Mouse (Mus musculus) liver, adult 2 months (tissue): Measurements from ENCODE around the gene H2al1g. TPM values are rescaled to one million over a fixed set of nuclear protein-coding genes. Genes with fewer than 3 reads are reported as not detected.
"Not testable (repeated sequence)": the region's sequence is repeated elsewhere in the genome, so short reads cannot be mapped to it uniquely, and the experiment has no call there.

ENCODE experiments used
- DNase-seq: peaks from one replicate; pipeline ENCODE4 v3.0.0-alpha.2; 2011; ENCODE audit warnings: low read depth, low spot score; ENCODE audit errors: extremely low read depth
- H3K27ac ChIP-seq: fragments of 200-500 bp; replicated peaks from 2 replicates; pipeline ENCODE4 v1.5.1; 2012; ENCODE audit warnings: low read depth, mild to moderate bottlenecking, control low read depth, inconsistent platforms, low read length; ENCODE audit not compliant: insufficient read depth
- H3K27me3 ChIP-seq: fragments of 200-500 bp; 2 replicates; pipeline ENCODE4 v1.6.1; 2012; ENCODE audit warnings: mild to moderate bottlenecking, moderate library complexity, low read length, inconsistent platforms; ENCODE audit not compliant: control insufficient read depth, insufficient read depth
- H3K36me3 ChIP-seq: fragments of 200-500 bp; 2 replicates; pipeline ENCODE4 v1.6.1; 2012; ENCODE audit warnings: low read length, inconsistent platforms; ENCODE audit not compliant: control insufficient read depth, insufficient read depth
- H3K4me1 ChIP-seq: fragments of 200-500 bp; 2 replicates; pipeline ENCODE4 v1.6.1; 2011; ENCODE audit warnings: low read length; ENCODE audit not compliant: control insufficient read depth, insufficient read depth
- H3K4me3 ChIP-seq: fragments of 200-500 bp; 2 replicates; pipeline ENCODE4 v1.5.1; 2011; ENCODE audit warnings: low read depth, mild to moderate bottlenecking, control low read depth, low read length, moderate library complexity; ENCODE audit not compliant: insufficient read depth
- H3K79me2 ChIP-seq: fragments of 200-500 bp; 2 replicates; pipeline ENCODE4 v1.6.1; 2012; ENCODE audit warnings: inconsistent platforms, mild to moderate bottlenecking, low read length, moderate library complexity; ENCODE audit not compliant: control insufficient read depth, insufficient read depth
- H3K9ac ChIP-seq: fragments of 200-500 bp; 2 replicates; pipeline ENCODE4 v1.6.1; 2012; ENCODE audit warnings: low read depth, mild to moderate bottlenecking, control low read depth, inconsistent platforms, low read length
- CTCF ChIP-seq: fragments of 200-500 bp; IDR thresholded peaks from 2 replicates; pipeline ENCODE4 v1.5.1; 2011; ENCODE audit warnings: low read depth, low read length, control low read depth
- POLR2A ChIP-seq: fragments of 200-500 bp; IDR thresholded peaks from 2 replicates; pipeline ENCODE4 v1.6.1; 2011; ENCODE audit warnings: low read length, control low read depth; ENCODE audit not compliant: insufficient read depth; ENCODE audit errors: extremely low read depth
- WGBS: fragments of 180-500 bp; shearing (Covaris S2); methylation state at CpG from one replicate; pipeline ENCODE4 v1.1.7; 2018; 5-methylcytosine and 5-hydroxymethylcytosine counted together
- polyA plus RNA-seq: library from polyadenylated mRNA; depleted of rRNA; stranded (reverse); fragments of >200 nt; gene quantifications from 2 replicates; pipeline ENCODE4 v1.2.3, GENCODE M21; 2012
- total RNA-seq: library from RNA; depleted of rRNA; stranded (reverse); fragments of >200 nt; gene quantifications from 2 replicates; pipeline ENCODE4 v1.2.3, GENCODE M21; 2014

The H2al1g gene
- total and polyA plus RNA-seq, 2 experiments: not detected

- Histone ChIP-seq H3K9ac (no peak overlapping the region), H3K36me3 (no peaks in the 10 kb centered on the region), H3K79me2 (no peaks in the 10 kb centered on the region), H3K4me1 (no peaks in the 10 kb centered on the region), H3K27me3 (no peaks in the 10 kb centered on the region), H3K27ac (no peak overlapping the region), H3K4me3 (no peak overlapping the region)
- no peak for TF ChIP-seq CTCF
- TF ChIP-seq POLR2A: no peak
- WGBS: 67% methylated on average over 4 of the region's 4 CpGs
- no peak for DNase-seq
Observed at GRCm38 (mm10) chrX:11289244-11289643, 28.8 kb upstream of the H2al1g start.

GRCm38 (mm10) chrX:11298957-11299356 lies 19.1 kb upstream of the H2al1g start, which contains the start of gene H2al1a:
H2al1a (plus strand) TSS chrX:11299257.
- not testable (repeated sequence) for DNase-seq, H3K27me3 ChIP-seq, H3K27ac ChIP-seq, H3K9ac ChIP-seq, H3K4me3 ChIP-seq, H3K4me1 ChIP-seq, H3K36me3 ChIP-seq, H3K79me2 ChIP-seq
- no CpG with 5 or more reads among the region's 3 CpGs for WGBS

GRCm38 (mm10) chrX:11302132-11302531 lies 15.9 kb upstream of the H2al1g start, which contains the start of gene H2al1b:
H2al1b (plus strand) TSS chrX:11302432.
- not testable (repeated sequence) for DNase-seq, H3K27me3 ChIP-seq, H3K4me1 ChIP-seq, H3K36me3 ChIP-seq, H3K9ac ChIP-seq, H3K4me3 ChIP-seq, H3K27ac ChIP-seq, H3K79me2 ChIP-seq
- WGBS: 91% methylated on average over 1 of the region's 3 CpGs

GRCm38 (mm10) chrX:11305355-11305754 lies 12.7 kb upstream of the H2al1g start, which contains the start of gene H2al1c:
H2al1c (plus strand) TSS chrX:11305655.
- not testable (repeated sequence) for H3K4me1 ChIP-seq, H3K36me3 ChIP-seq, H3K79me2 ChIP-seq, H3K27ac ChIP-seq, H3K4me3 ChIP-seq, H3K9ac ChIP-seq, H3K27me3 ChIP-seq, DNase-seq
- WGBS: 57% methylated on average over 1 of the region's 6 CpGs

- not testable (repeated sequence) for H3K4me1 ChIP-seq, H3K4me3 ChIP-seq, H3K27me3 ChIP-seq, DNase-seq, H3K9ac ChIP-seq, H3K36me3 ChIP-seq, H3K79me2 ChIP-seq, H3K27ac ChIP-seq
- WGBS: no CpG with 5 or more reads among the region's 6 CpGs
Observed at GRCm38 (mm10) chrX:11308524-11308923, 9.5 kb upstream of the H2al1g start, which contains the start of gene H2al1d. H2al1d (plus strand) TSS chrX:11308824.

GRCm38 (mm10) chrX:11311634-11312033 lies 6.4 kb upstream of the H2al1g start, which contains the start of gene H2al1e:
H2al1e (plus strand) TSS chrX:11311934.
- H3K4me3 ChIP-seq, H3K4me1 ChIP-seq, H3K9ac ChIP-seq, H3K36me3 ChIP-seq, DNase-seq, H3K27me3 ChIP-seq, H3K27ac ChIP-seq, H3K79me2 ChIP-seq: not testable (repeated sequence)
- no CpG with 5 or more reads among the region's 3 CpGs for WGBS

GRCm38 (mm10) chrX:11314858-11315257 lies 3.2 kb upstream of the H2al1g start, which contains the start of gene H2al1f:
H2al1f (plus strand) TSS chrX:11315158.
- H3K36me3 ChIP-seq, H3K9ac ChIP-seq, DNase-seq, H3K27ac ChIP-seq, H3K4me3 ChIP-seq, H3K79me2 ChIP-seq, H3K4me1 ChIP-seq, H3K27me3 ChIP-seq: not testable (repeated sequence)
- WGBS: no CpG with 5 or more reads among the region's 6 CpGs

- H3K27me3 ChIP-seq, H3K4me3 ChIP-seq, H3K9ac ChIP-seq, H3K27ac ChIP-seq, H3K79me2 ChIP-seq, DNase-seq, H3K4me1 ChIP-seq, H3K36me3 ChIP-seq: not testable (repeated sequence)
- no CpG with 5 or more reads among the region's 6 CpGs for WGBS
Observed at GRCm38 (mm10) chrX:11321192-11321591, 3.1 kb downstream of the H2al1g start, which contains the start of gene H2al1h. H2al1h (plus strand) TSS chrX:11321492.

- not testable (repeated sequence) for H3K79me2 ChIP-seq, H3K27me3 ChIP-seq, H3K4me3 ChIP-seq, H3K27ac ChIP-seq, H3K9ac ChIP-seq, DNase-seq, H3K4me1 ChIP-seq, H3K36me3 ChIP-seq
- WGBS: no CpG with 5 or more reads among the region's 5 CpGs
Observed at GRCm38 (mm10) chrX:11324359-11324758, 6.3 kb downstream of the H2al1g start, which contains the start of gene H2al1i. H2al1i (plus strand) TSS chrX:11324659.
